Mouse (Mus musculus): ENCODE data around the gene Atxn7l3.

- TF ChIP-seq CTCF (IDR thresholded peaks at IDR 0.05; ENCODE audit: low read depth) (no peak), EP300 (IDR thresholded peaks at IDR 0.05; ENCODE audit: low read depth) (no peak)
Measured at GRCm38 (mm10) chr11:102291051-102291535, 5.3 kb downstream of the Atxn7l3 start.

All from liver, postnatal 0 days (tissue).